Mouse (Mus musculus) limb, embryonic 11.5 days (tissue): ENCODE results near the gene Dync2li1. TPM values are rescaled to one million over a fixed set of nuclear protein-coding genes. Genes with fewer than 3 reads are reported as not detected.

Experiments used
- polyA plus RNA-seq: library from polyadenylated mRNA; unstranded; fragments of >200 nt; fragmentation: Nextera tagmentation; extraction: Ambion mirVana; gene quantifications from 2 replicates; pipeline ENCODE4 v1.2.1, GENCODE M21; 2014

Gene Dync2li1
- polyA plus RNA-seq, 1 experiment from 2014 or later, result 42.0 TPM

Other genes with a start within 250 kb of the Dync2li1 start
- 12.6 and 12.8 TPM in 2 replicates for gene Thada, start 160.3 kb upstream of the Dync2li1 start, polyA plus RNA-seq
- 5.7 and 6.4 TPM in 2 replicates for gene Plekhh2, start 114.6 kb upstream of the Dync2li1 start, polyA plus RNA-seq
- gene Abcg8, start 49.8 kb downstream of the Dync2li1 start, polyA plus RNA-seq, result 0.07 and 0.09 TPM in 2 replicates
- gene Abcg5, start 56.5 kb downstream of the Dync2li1 start, polyA plus RNA-seq, result 0.96 and 1.1 TPM in 2 replicates
- 59.0 and 60.8 TPM in 2 replicates for gene Lrpprc, start 164.3 kb downstream of the Dync2li1 start, polyA plus RNA-seq